Mouse (Mus musculus) embryonic fibroblast, embryonic 13.5 days (primary cell): ENCODE results near the gene Tsg101. TPM values are rescaled to one million over a fixed set of nuclear protein-coding genes. Genes with fewer than 3 reads are reported as not detected.

ENCODE experiments used
- H3K27ac ChIP-seq: 2 replicates; pipeline ENCODE4 v1.5.1; 2012; ENCODE audit warnings: low read length, control low read depth, inconsistent platforms; ENCODE audit not compliant: insufficient read depth
- H3K4me1 ChIP-seq: 2 replicates; pipeline ENCODE4 v1.6.1; 2011; ENCODE audit warnings: low read length; ENCODE audit not compliant: control insufficient read depth, insufficient read depth
- H3K4me3 ChIP-seq: 2 replicates; pipeline ENCODE4 v1.5.1; 2011; ENCODE audit warnings: mild to moderate bottlenecking, control low read depth, low read length; ENCODE audit not compliant: insufficient read depth
- CTCF ChIP-seq: IDR thresholded peaks from 2 replicates; pipeline ENCODE4 v1.5.1; 2011; ENCODE audit warnings: mild to moderate bottlenecking, control low read depth, low read length, moderate library complexity, borderline replicate concordance; ENCODE audit not compliant: insufficient read depth
- POLR2A ChIP-seq: IDR thresholded peaks from 2 replicates; pipeline ENCODE4 v1.6.1; 2011; ENCODE audit warnings: low read depth, mild to moderate bottlenecking, control low read depth, low read length, moderate library complexity
- polyA plus RNA-seq: library from polyadenylated mRNA; stranded (reverse); fragments of >200 nt; gene quantifications from 2 replicates; pipeline ENCODE4 v1.2.4, GENCODE M21; 2011; ENCODE audit warnings: low read depth; ENCODE audit not compliant: missing spikeins, insufficient read length

Tsg101 gene
- polyA plus RNA-seq, 1 experiment = 175 TPM

GRCm38 (mm10) chr7:46879851-46880250 is 39.9 kb downstream of the Tsg101 start:
- H3K4me1 ChIP-seq = no peaks in the 10 kb centered on the region
- H3K4me3 ChIP-seq = no peak overlapping the region
- TF ChIP-seq POLR2A (no peak), CTCF (no peak)
- no peak overlapping the region for H3K27ac ChIP-seq

- Histone ChIP-seq H3K4me3 (no peak overlapping the region), H3K4me1 (no peaks in the 10 kb centered on the region), H3K27ac (no peak overlapping the region)
- TF ChIP-seq CTCF = no peak
- TF ChIP-seq POLR2A = no peak
Measured at GRCm38 (mm10) chr7:46877255-46877654, 42.5 kb downstream of the Tsg101 start.

GRCm38 (mm10) chr7:46876841-46877240 is 42.9 kb downstream of the Tsg101 start:
- H3K4me1 ChIP-seq = no peaks in the 10 kb centered on the region
- no peak for TF ChIP-seq POLR2A
- TF ChIP-seq CTCF = no peak
- no peak overlapping the region for H3K4me3 ChIP-seq
- no peak overlapping the region for H3K27ac ChIP-seq

GRCm38 (mm10) chr7:46871988-46872387 is 47.8 kb downstream of the Tsg101 start:
- TF ChIP-seq CTCF = no peak
- TF ChIP-seq POLR2A = no peak
- Histone ChIP-seq H3K4me3 (no peak overlapping the region), H3K4me1 (no peaks in the 10 kb centered on the region), H3K27ac (no peak overlapping the region)

- Histone ChIP-seq H3K27ac (no peak within 1 kb of the TSS), H3K4me3 (no peak within 1 kb of the TSS), H3K4me1 (no peaks in the 10 kb centered on the region)
- TF ChIP-seq POLR2A (no peak), CTCF (no peak)
Measured at GRCm38 (mm10) chr7:46860996-46861395, 58.8 kb downstream of the Tsg101 start, which contains the start of gene Ldhc. TSS of gene Ldhc (plus strand) at chr7:46861203.

- TF ChIP-seq POLR2A (no peak), CTCF (no peak)
- Histone ChIP-seq H3K27ac (no peak overlapping the region), H3K4me3 (no peak overlapping the region), H3K4me1 (no peaks in the 10 kb centered on the region)
Measured at GRCm38 (mm10) chr7:46859031-46859430, 60.7 kb downstream of the Tsg101 start.

- H3K4me1 ChIP-seq = no peaks in the 10 kb centered on the region
- TF ChIP-seq POLR2A = no peak
- H3K27ac ChIP-seq = no peak overlapping the region
- H3K4me3 ChIP-seq = no peak overlapping the region
Measured at GRCm38 (mm10) chr7:46857436-46857835, 62.3 kb downstream of the Tsg101 start.

- no peak overlapping the region for H3K27ac ChIP-seq
- TF ChIP-seq CTCF = no peak
- H3K4me3 ChIP-seq = no peak overlapping the region
- no peaks in the 10 kb centered on the region for H3K4me1 ChIP-seq
Measured at GRCm38 (mm10) chr7:46855866-46856560, 63.8 kb downstream of the Tsg101 start.

- Histone ChIP-seq H3K4me1 (no peaks in the 10 kb centered on the region), H3K27ac (no peak overlapping the region), H3K4me3 (no peak overlapping the region)
- TF ChIP-seq CTCF (no peak), POLR2A (no peak)
Measured at GRCm38 (mm10) chr7:46853365-46853764, 66.4 kb downstream of the Tsg101 start.

- Histone ChIP-seq H3K4me1 (no peaks in the 10 kb centered on the region), H3K4me3 (no peak overlapping the region), H3K27ac (no peak overlapping the region)
- TF ChIP-seq CTCF = no peak
- TF ChIP-seq POLR2A = no peak
Measured at GRCm38 (mm10) chr7:46852666-46853065, 67.1 kb downstream of the Tsg101 start.

- Histone ChIP-seq H3K4me1 (no peaks in the 10 kb centered on the region), H3K4me3 (no peak overlapping the region), H3K27ac (no peak overlapping the region)
- TF ChIP-seq POLR2A (no peak), CTCF (no peak)
Measured at GRCm38 (mm10) chr7:46851026-46851425, 68.7 kb downstream of the Tsg101 start.
